Mouse (Mus musculus) left cerebral cortex, adult 18-20 months (tissue): ENCODE data around the gene Abcb7. TPM values are rescaled to one million over a fixed set of nuclear protein-coding genes. Genes with fewer than 3 reads are reported as not detected.

ENCODE experiments used
- DNase-seq, 2 experiments: peaks; one replicate each; pipeline ENCODE4 v3.0.0; 2021 to 2022; ENCODE audit warnings: low spot score in 2 of 2, mixed read lengths in 1 of 2
- long read RNA-seq, 2 experiments: library from polyadenylated mRNA; stranded (forward); transcript quantifications; one replicate each; pipeline ENCODE4 v2.0.0; 2021
- total RNA-seq, 2 experiments: library from RNA; stranded (reverse); gene quantifications; 2 replicates each; pipeline ENCODE4 v1.2.3; 2021

The Abcb7 gene
- total RNA-seq: 10 to 100 TPM; 25.8 to 30.0 TPM
- long read RNA-seq, experiment 1, full-length matches to known transcripts: 8 of 13 reads
- long read RNA-seq, experiment 1, partial matches to known transcripts: 1 of 13 reads
- long read RNA-seq, experiment 1, other reads (novel, unspliced or antisense): 4 of 13 reads
- long read RNA-seq, experiment 2, full-length matches to known transcripts: 6 of 35 reads
- long read RNA-seq, experiment 2, partial matches to known transcripts: 1 of 35 reads
- long read RNA-seq, experiment 2, other reads (novel, unspliced or antisense): 28 of 35 reads

GRCm38 (mm10) chrX:104413183-104413983 lies at the start of gene Abcb7:
Gene Abcb7, minus strand, starts transcription at chrX:104413856.
- DNase-seq: peak; percentile 81 to 87

GRCm38 (mm10) chrX:104461755-104462154 lies 48.1 kb upstream of the Abcb7 start:
- no peak for DNase-seq

GRCm38 (mm10) chrX:104452433-104452832 lies 38.8 kb upstream of the Abcb7 start:
- no peak for DNase-seq

GRCm38 (mm10) chrX:104433456-104433855 lies 19.8 kb upstream of the Abcb7 start:
- DNase-seq: no peak

GRCm38 (mm10) chrX:104428108-104428507 lies 14.5 kb upstream of the Abcb7 start:
- no peak for DNase-seq

GRCm38 (mm10) chrX:104413995-104414394 lies 339 bp upstream of the Abcb7 start:
- DNase-seq: peak in 1 of 2 experiments; percentile 1

GRCm38 (mm10) chrX:104408137-104408536 lies 5.5 kb downstream of the Abcb7 start:
- DNase-seq: no peak

- no peak for DNase-seq
These were observed 11.2 kb downstream of the Abcb7 start for GRCm38 (mm10) chrX:104402463-104402862.

GRCm38 (mm10) chrX:104401134-104401533 lies 12.5 kb downstream of the Abcb7 start:
- DNase-seq: no peak

- no peak for DNase-seq
These were observed 16.1 kb downstream of the Abcb7 start for GRCm38 (mm10) chrX:104397526-104397925.

- DNase-seq: no peak
These were observed 54.0 kb downstream of the Abcb7 start for GRCm38 (mm10) chrX:104359686-104360085.

- DNase-seq: no peak
These were observed 57.8 kb downstream of the Abcb7 start for GRCm38 (mm10) chrX:104355842-104356241.

GRCm38 (mm10) chrX:104348146-104348545 lies 65.5 kb downstream of the Abcb7 start:
- DNase-seq: peak in 1 of 2 experiments; percentile 2

GRCm38 (mm10) chrX:104291721-104292120 lies 121.9 kb downstream of the Abcb7 start:
- DNase-seq: no peak

- no peak for DNase-seq
These were observed 133.8 kb downstream of the Abcb7 start for GRCm38 (mm10) chrX:104279828-104280227.

- DNase-seq: no peak
These were observed 149.3 kb downstream of the Abcb7 start for GRCm38 (mm10) chrX:104264371-104264770.

- no peak for DNase-seq
These were observed 151.2 kb downstream of the Abcb7 start for GRCm38 (mm10) chrX:104262468-104262867.

GRCm38 (mm10) chrX:104256561-104256960 lies 157.1 kb downstream of the Abcb7 start:
- DNase-seq: no peak
